Mouse (Mus musculus) forebrain, embryonic 16.5 days (tissue): ENCODE results near the gene Gm49405. TPM values are rescaled to one million over a fixed set of nuclear protein-coding genes. Genes with fewer than 3 reads are reported as not detected.
"Not testable (repeated sequence)": the region's sequence is repeated elsewhere in the genome, so short reads cannot be mapped to it uniquely, and the experiment has no call there.

ENCODE experiments used
- ATAC-seq: fragments of 200-750 bp; cut with Nextera tagmentation; 2 replicates; pipeline ENCODE4 v1.8.0; 2017; ENCODE audit warnings: mild to moderate bottlenecking, moderate library complexity
- H3K27ac ChIP-seq: fragments of 300-500 bp; sonication (generic); 2 replicates; pipeline ENCODE4 v1.5.1; 2014; ENCODE audit warnings: low read length, control low read depth
- H3K27me3 ChIP-seq: fragments of 300-500 bp; sonication (generic); replicated peaks from 2 replicates; pipeline ENCODE4 v1.6.1; 2014; ENCODE audit warnings: low read length; ENCODE audit not compliant: control insufficient read depth, insufficient read depth
- H3K36me3 ChIP-seq: fragments of 300-500 bp; sonication (generic); 2 replicates; pipeline ENCODE4 v1.6.1; 2014; ENCODE audit not compliant: control insufficient read depth, insufficient read depth
- H3K4me1 ChIP-seq: fragments of 300-500 bp; sonication (generic); replicated peaks from 2 replicates; pipeline ENCODE4 v1.6.1; 2014; ENCODE audit warnings: low read length; ENCODE audit not compliant: control insufficient read depth, insufficient read depth
- H3K4me2 ChIP-seq: fragments of 300-500 bp; sonication (generic); 2 replicates; pipeline ENCODE4 v1.6.1; 2014; ENCODE audit warnings: mild to moderate bottlenecking, low read length, control low read depth
- H3K4me3 ChIP-seq: fragments of 300-500 bp; sonication (generic); replicated peaks from 2 replicates; pipeline ENCODE4 v1.5.1; 2014; ENCODE audit warnings: mild to moderate bottlenecking, low read length, control low read depth
- H3K9ac ChIP-seq: fragments of 300-500 bp; sonication (generic); replicated peaks from 2 replicates; pipeline ENCODE4 v1.6.1; 2014; ENCODE audit warnings: low read depth, low read length, control low read depth
- H3K9me3 ChIP-seq: fragments of 300-500 bp; sonication (generic); 2 replicates; pipeline ENCODE4 v1.6.1; 2016; ENCODE audit warnings: low read length; ENCODE audit not compliant: control insufficient read depth
- WGBS: fragments of 180-500 bp; shearing (Covaris S2); extraction: QIAGEN DNeasy Blood & Tissue Kit; methylation state at CpG from one replicate; pipeline ENCODE4 v1.1.7; 2014; 5-methylcytosine and 5-hydroxymethylcytosine counted together
- polyA plus RNA-seq: library from polyadenylated mRNA; unstranded; fragments of >200 nt; fragmentation: Nextera tagmentation; extraction: Ambion mirVana; gene quantifications from 2 replicates; pipeline ENCODE4 v1.2.1, GENCODE M21; 2015

Gm49405 gene
- 6.6 and 9.6 TPM in 2 replicates for polyA plus RNA-seq

DNA sequence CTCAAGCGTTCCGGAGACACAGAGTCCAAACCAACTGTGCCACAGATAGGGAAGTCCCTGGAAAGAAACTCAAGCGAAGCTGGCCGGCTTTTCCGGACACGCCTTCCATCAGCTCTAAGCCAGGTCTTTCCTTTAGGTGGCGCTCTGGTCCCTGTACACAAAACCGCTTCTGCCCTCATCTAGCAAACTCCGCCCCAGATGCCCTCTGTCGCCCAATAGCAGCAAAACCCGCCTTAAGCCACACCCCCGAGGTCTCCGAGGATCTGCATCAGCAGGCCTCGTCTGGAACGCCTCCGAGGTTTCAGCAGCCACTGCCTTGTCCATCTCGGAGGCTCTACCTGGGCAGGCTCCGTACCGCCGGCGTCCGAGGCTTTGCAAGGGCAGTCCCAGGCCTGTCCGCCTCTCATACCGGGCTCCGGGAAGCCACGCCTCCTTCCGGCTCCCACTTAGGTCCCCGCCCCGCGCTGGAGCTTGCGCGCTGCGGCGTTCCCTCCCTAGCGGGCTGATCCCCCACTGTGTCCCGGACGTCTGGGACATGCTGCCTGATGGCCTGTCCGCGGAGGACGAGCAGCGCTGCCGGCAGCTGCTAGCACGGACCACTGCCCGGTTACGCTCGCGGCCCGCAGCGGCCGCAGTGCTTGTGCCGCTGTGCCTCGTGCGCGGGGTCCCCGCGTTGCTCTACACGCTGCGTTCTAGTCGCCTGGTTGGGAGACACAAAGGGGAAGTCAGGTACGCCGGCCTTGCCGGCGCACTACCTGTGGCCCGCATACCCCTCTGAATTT, at the start of gene Gm49405, which contains the start of gene Nudt8:
TSS of gene Gm49405 (plus strand) at position 508 of the 782 bp plus-strand sequence.
TSS of gene Nudt8 (plus strand) at position 462 of the 782 bp plus-strand sequence.
- H3K27me3 ChIP-seq, result no peaks in the 10 kb centered on the region
- H3K4me2 ChIP-seq, result peak within 1 kb of the TSS; percentile 74
- peak within 1 kb of the TSS; percentile 98 for H3K27ac ChIP-seq
- peak within 1 kb of the TSS; percentile 99 for H3K9ac ChIP-seq
- H3K36me3 ChIP-seq, result no peaks in the 10 kb centered on the region
- peak; percentile 94 for ATAC-seq
- peak within 1 kb of the TSS; percentile 92 for H3K4me3 ChIP-seq
- peaks cover 13% of the 10 kb centered on the region for H3K4me1 ChIP-seq
- no peaks in the 10 kb centered on the region for H3K9me3 ChIP-seq
- WGBS, result under 1% methylated on average over 64 of the region's 64 CpGs

- no peaks in the 10 kb centered on the region for H3K27me3 ChIP-seq
- ATAC-seq, result no peak
- no peaks in the 10 kb centered on the region for H3K4me1 ChIP-seq
- H3K9ac ChIP-seq, result no peak overlapping the region
- H3K4me3 ChIP-seq, result no peak overlapping the region
- H3K27ac ChIP-seq, result no peak overlapping the region
- no peak overlapping the region for H3K4me2 ChIP-seq
- H3K36me3 ChIP-seq, result no peaks in the 10 kb centered on the region
- H3K9me3 ChIP-seq, result no peaks in the 10 kb centered on the region
Measured at GRCm38 (mm10) chr19:3951461-3951860, 49.0 kb upstream of the Gm49405 start.

DNA sequence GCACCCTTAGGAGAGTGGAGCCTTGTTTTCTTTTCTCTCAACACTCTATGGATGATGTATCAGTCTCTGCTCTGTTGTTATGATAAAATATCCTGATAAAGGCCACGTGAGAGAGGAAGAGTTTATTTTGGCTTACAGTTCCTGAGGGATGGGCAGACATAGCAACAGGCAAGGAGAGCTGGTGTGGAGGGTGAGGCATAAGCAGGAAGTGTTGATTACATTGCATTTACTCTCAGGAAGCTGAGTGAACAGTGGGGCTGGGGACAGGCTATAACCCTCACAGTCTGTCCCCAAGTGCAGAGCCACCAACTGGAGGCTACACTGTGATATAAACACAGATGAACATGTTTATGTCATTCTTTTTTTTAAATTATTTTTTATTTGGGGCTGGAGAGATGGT, 48.3 kb upstream of the Gm49405 start:
- H3K9me3 ChIP-seq, result no peaks in the 10 kb centered on the region
- ATAC-seq, result no peak
- H3K9ac ChIP-seq, result no peak overlapping the region
- H3K4me2 ChIP-seq, result no peak overlapping the region
- H3K27ac ChIP-seq, result no peak overlapping the region
- H3K4me1 ChIP-seq, result no peaks in the 10 kb centered on the region
- no peak overlapping the region for H3K4me3 ChIP-seq
- H3K27me3 ChIP-seq, result no peaks in the 10 kb centered on the region
- H3K36me3 ChIP-seq, result no peaks in the 10 kb centered on the region
- WGBS, result 33% methylated on average over 1 of the region's 1 CpGs

GRCm38 (mm10) chr19:3955033-3955432, 45.4 kb upstream of the Gm49405 start:
- H3K9me3 ChIP-seq, result no peaks in the 10 kb centered on the region
- no peaks in the 10 kb centered on the region for H3K36me3 ChIP-seq
- H3K9ac ChIP-seq, result no peak overlapping the region
- ATAC-seq, result no peak
- H3K4me2 ChIP-seq, result no peak overlapping the region
- H3K27ac ChIP-seq, result no peak overlapping the region
- H3K4me1 ChIP-seq, result no peaks in the 10 kb centered on the region
- 76% methylated on average over 3 of the region's 3 CpGs for WGBS
- H3K27me3 ChIP-seq, result no peaks in the 10 kb centered on the region
- H3K4me3 ChIP-seq, result no peak overlapping the region

DNA sequence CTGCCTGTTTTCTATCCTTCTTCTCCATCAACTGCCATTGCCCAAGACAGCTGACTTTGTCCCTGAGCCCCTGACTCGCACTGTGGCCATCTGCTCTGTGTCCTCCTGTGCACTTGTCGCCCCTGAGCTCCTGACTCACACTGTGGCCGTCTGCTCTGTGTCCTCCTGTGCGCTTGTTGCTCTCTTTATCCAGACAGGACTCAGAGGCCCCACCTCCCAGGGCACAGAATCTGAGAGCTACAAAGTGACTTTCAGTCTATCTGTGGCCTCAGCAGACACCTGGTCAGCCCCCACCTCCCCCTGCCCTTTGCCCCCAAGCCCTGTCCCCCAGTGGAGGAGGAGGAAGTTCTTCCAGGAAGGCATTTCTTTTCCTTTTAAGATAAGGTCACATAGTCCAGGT, 44.6 kb upstream of the Gm49405 start:
- Histone ChIP-seq H3K36me3 (no peaks in the 10 kb centered on the region), H3K27me3 (no peaks in the 10 kb centered on the region), H3K9ac (no peak overlapping the region), H3K4me3 (no peak overlapping the region), H3K27ac (no peak overlapping the region), H3K9me3 (no peaks in the 10 kb centered on the region), H3K4me2 (no peak overlapping the region), H3K4me1 (no peaks in the 10 kb centered on the region)
- no peak for ATAC-seq
- 63% methylated on average over 4 of the region's 4 CpGs for WGBS

GRCm38 (mm10) chr19:3957296-3958036, 43.0 kb upstream of the Gm49405 start:
- not testable (repeated sequence) for H3K4me1 ChIP-seq, ATAC-seq, H3K4me3 ChIP-seq, H3K9ac ChIP-seq, H3K4me2 ChIP-seq, H3K27ac ChIP-seq, H3K9me3 ChIP-seq, H3K36me3 ChIP-seq, H3K27me3 ChIP-seq
- WGBS, result 89% methylated on average over 4 of the region's 5 CpGs

DNA sequence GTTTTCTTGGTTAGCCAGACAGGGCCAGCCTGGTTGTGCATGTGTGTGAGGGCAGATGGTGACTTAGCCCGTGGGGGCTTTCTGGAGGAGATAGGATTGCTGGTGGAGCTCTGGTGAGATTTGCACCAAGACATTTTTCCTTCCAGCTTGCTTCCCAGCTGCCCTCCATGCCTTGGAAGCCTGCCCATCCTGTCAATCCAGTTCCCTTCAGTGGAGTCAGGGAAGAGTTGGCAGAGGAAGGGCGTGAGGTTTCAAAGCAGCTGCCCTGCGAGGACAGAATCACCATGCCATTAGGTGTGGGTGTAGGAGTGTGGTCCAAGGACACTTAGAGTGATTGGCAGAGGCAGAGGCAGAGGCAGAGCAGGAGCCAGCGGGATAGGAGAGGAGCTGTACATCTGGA, 42.0 kb upstream of the Gm49405 start, which contains the start of gene Aldh3b3:
TSS of gene Aldh3b3 (plus strand) at position 176 of the 400 bp plus-strand sequence.
- Histone ChIP-seq H3K4me1 (no peaks in the 10 kb centered on the region), H3K27me3 (no peaks in the 10 kb centered on the region), H3K27ac (no peak within 1 kb of the TSS), H3K4me3 (no peak within 1 kb of the TSS), H3K36me3 (no peaks in the 10 kb centered on the region), H3K4me2 (no peak within 1 kb of the TSS), H3K9me3 (no peaks in the 10 kb centered on the region), H3K9ac (no peak within 1 kb of the TSS)
- 61% methylated on average over 4 of the region's 4 CpGs for WGBS
- ATAC-seq, result no peak

DNA sequence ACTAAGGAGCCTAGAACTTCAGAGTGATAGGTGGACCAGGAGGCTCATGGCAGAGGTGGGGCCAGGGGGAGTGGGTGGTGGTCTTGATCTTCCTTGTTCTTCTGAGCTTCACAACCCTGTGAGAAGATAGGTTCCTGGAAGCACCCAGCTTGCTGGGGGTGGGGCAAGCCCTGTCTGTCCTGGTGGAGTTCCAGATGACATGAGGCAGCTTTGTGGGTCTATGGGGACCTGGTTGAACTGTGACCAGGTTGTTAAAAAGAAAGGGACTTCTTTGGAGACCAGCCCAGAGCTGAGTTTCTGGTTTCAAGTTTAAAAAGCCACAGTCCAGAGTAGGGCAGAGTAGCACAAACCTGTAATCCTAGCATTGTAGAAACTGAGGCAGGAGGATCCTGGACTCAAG, 41.4 kb upstream of the Gm49405 start:
- no peak for ATAC-seq
- Histone ChIP-seq H3K27me3 (no peaks in the 10 kb centered on the region), H3K36me3 (no peaks in the 10 kb centered on the region), H3K4me1 (no peaks in the 10 kb centered on the region), H3K4me2 (no peak overlapping the region), H3K4me3 (no peak overlapping the region), H3K9ac (no peak overlapping the region), H3K9me3 (no peaks in the 10 kb centered on the region), H3K27ac (no peak overlapping the region)

DNA sequence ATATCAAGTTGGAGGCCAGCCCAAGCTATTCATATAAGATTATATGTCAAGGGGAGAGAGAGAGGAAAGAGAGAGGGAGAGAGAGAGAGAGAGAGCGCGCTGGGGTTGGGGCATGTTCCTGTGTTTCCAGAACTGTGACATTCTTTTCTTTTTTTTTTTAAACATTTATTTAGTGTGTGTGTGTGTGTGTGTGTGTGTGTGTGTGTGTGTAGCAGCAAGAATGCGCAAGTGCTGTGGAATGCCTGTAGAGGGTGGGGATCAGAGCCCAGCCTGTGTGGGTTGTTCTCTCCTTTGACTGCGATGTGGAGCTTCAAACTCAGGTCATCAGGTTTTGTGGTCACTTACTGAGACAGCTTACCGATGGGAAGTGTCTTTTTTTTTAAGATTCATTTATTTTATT, 40.2 kb upstream of the Gm49405 start:
- H3K4me2 ChIP-seq, result no peak overlapping the region
- no peak for ATAC-seq
- H3K4me1 ChIP-seq, result no peaks in the 10 kb centered on the region
- no peaks in the 10 kb centered on the region for H3K9me3 ChIP-seq
- no peak overlapping the region for H3K4me3 ChIP-seq
- no peaks in the 10 kb centered on the region for H3K36me3 ChIP-seq
- 93% methylated on average over 5 of the region's 5 CpGs for WGBS
- H3K9ac ChIP-seq, result no peak overlapping the region
- no peak overlapping the region for H3K27ac ChIP-seq
- no peaks in the 10 kb centered on the region for H3K27me3 ChIP-seq
